Mouse (Mus musculus) left cerebral cortex, postnatal 36 days (tissue): Measurements from ENCODE around the gene Slc9a5. TPM values are rescaled to one million over a fixed set of nuclear protein-coding genes. Genes with fewer than 3 reads are reported as not detected.

Experiments used
- DNase-seq, 2 experiments: peaks; one replicate each; pipeline ENCODE4 v3.0.0; 2021 to 2022; ENCODE audit warnings: low spot score in 2 of 2, mixed read lengths in 1 of 2
- intact Hi-C: fragments of 180-260 bp; cut with DNase I; formaldehyde crosslinking; loops from one replicate; pipeline ENCODE4 v1.15.1; 2025
- total RNA-seq, 2 experiments: library from RNA; stranded (reverse); gene quantifications; 2 replicates each; pipeline ENCODE4 v1.2.3; 2021

Slc9a5 gene
- 10 to 100 TPM; 34.1 to 44.5 TPM for total RNA-seq

DNA sequence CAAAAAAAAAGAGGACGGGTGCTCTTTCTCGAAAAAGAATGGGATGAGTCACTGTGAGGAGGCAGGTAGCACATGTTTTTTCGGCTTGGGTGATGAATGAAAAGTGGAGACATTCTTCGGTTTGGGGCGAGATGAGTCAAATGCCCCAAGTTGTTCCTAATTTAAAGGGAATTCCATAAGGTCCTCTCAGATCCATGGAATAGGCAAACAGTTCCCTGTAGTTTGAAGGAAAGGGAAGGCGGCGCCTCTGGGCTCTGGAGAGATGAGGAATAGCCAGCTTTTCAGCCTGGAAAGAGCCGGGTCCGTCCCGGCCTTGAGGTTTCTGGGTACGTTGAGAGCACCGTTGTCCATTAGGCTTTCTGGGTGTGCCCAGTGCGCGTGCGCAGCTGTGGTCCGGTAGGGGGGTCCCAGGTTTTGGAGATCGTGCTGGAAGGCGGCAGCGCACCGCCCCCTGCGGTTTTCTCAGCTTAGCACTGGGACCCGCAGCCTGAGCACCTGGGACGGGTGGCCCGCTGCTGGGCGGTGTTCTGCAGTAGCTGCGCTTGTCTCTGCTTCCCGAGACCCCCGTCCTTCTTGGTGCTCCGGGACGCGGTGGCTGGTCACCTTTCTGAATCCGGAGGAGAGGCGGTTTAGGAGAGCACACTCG lies at the start of gene Slc9a5:
Gene Slc9a5 (plus strand): TSS at position 394 of the 646 bp plus-strand sequence.
- DNase-seq = peak; percentile 54 to 59
- intact Hi-C loops = no loop called here

- intact Hi-C loops = loop anchor here (5.0 kb wide), 1 partner anchor 658 kb away; the partner anchor contains the start of gene Ciao2b
- no peak for DNase-seq
Measured at GRCm38 (mm10) chr8:105299962-105300361, 48.7 kb upstream of the Slc9a5 start.

GRCm38 (mm10) chr8:105303396-105303795 lies 45.2 kb upstream of the Slc9a5 start:
- intact Hi-C loops = no loop called here
- DNase-seq = no peak

- intact Hi-C loops = no loop called here
- DNase-seq = no peak
Measured at GRCm38 (mm10) chr8:105303874-105304273, 44.8 kb upstream of the Slc9a5 start.

DNA sequence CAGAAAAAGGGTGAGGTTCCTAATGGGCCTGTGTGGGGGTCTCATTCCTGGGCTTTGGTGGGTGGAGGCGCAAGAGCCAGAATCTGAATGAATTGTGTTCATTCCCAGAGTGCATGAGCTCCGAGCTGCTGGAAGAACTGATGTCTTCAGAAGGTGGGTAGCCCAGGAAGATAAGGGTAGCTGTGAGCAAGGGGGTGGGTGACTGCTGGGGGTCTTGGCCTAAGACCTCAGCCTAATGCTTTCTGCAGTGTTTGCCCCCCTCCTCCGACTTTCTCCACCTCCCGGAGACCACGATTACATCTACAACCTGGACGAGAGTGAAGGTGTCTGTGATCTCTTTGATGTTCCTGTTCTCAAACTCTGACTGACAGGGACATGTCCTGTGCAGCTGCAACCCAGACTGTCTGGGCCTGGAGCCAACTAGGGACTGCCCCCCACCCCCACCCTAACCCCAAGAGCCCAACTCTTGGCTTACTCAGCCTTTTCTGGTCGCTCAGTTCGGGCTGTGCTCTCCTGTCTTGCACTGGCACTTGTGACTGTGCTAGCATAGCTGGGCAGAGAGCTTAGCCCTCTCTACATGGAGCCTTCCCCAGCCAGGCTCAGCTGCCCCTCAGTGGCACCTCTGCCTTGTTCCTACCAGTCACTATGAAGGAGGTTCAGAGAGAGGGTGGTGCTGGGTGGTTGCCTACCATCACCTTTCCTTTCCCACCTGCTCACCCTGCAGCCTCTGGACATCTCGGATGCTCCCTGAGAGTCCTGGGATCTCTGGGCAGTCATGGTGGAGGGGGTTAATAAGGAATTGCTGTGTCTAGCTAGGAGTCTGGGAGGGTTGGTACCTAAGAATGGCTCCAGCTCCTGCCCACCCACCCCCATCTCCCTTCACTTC lies 44.1 kb upstream of the Slc9a5 start:
- intact Hi-C loops = no loop called here
- no peak for DNase-seq

DNA sequence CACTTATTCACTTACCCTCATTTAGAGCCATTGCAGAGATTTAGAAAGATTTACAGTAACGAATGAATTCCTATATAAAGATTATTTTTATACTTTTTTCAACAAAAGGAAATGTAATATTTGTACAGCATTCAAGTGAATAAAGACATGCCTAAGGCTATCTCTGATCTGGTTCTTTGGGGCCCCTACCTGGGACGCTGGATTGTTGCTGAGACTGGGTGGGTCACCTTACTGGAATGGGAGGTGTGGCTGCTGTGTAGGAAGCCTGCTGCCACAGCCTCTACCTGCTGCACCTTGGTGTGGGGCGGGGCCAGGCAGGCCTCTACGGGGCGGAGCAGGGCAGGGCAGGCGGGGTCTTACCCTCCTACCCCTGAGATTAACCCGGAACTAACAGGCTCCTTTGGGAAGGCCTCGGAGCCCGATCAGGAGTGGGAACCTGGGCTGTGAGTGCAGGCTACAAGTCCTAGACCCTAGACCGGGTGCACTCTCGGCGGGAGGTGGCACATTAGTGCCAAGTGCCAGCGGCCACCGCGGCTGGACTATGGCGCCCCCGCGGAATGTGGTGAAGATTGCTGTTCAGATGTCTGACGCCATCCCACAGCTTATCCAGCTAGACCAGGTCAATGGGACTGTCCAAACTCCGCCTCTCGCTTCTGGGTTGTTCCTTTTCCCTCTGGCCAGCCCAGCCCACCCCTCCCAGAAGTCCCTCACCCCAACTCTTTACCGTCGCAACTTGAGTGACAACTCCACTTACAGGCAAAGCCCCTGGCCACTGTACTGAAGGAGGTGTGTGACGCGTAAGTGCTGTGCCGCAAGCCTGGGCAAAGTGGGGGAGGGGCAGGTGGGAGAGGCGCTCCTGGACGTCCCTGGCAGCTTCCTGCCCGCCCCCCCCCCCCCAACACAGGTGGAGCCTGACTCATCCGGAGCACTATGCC lies 43.2 kb upstream of the Slc9a5 start, which contains the start of gene Elmo3:
Gene Elmo3 (plus strand): TSS at position 391 of the 935 bp plus-strand sequence.
- intact Hi-C loops = no loop called here
- DNase-seq = peak; percentile 47 to 60

GRCm38 (mm10) chr8:105306146-105306691 lies 42.4 kb upstream of the Slc9a5 start:
- intact Hi-C loops = no loop called here
- no peak for DNase-seq

DNA sequence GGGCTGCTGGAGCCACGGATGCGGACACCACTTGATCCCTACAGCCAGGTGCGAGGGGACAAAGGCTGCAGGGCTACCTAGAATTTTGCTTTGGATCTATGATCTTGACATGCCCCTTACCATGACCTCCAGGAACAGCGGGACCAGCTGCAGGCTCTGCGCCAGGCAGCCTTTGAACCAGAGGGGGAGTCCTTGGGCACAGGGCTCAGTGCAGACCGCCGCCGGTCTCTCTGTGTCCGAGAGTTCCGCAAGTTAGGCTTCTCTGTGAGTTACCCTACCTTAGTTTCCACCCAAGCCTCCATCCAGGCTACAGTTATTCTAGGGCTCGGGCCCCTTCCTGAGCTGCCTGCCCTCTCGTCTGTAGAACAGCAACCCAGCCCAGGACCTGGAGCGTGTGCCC lies 41.0 kb upstream of the Slc9a5 start:
- no peak for DNase-seq
- intact Hi-C loops = no loop called here

DNA sequence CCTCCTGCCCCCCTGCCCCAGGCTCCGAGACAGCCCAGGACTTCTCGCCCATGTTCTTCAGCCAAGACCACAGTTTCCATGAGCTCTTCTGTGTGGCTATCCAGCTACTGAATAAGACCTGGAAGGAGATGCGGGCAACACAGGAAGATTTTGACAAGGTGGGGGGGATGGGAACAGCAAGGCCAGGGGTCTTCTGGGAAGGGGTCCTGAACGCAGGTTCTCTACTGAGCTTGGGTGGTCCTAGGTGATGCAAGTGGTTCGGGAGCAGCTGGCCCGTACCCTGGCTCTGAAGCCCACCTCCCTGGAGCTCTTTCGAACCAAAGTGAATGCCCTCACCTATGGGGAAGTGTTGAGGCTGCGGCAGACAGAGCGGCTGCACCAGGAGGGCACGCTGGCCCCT lies 40.2 kb upstream of the Slc9a5 start:
- intact Hi-C loops = no loop called here
- DNase-seq = no peak

- no peak for DNase-seq
Measured at GRCm38 (mm10) chr8:105309142-105309847, 39.3 kb upstream of the Slc9a5 start.

GRCm38 (mm10) chr8:105310118-105310517 lies 38.5 kb upstream of the Slc9a5 start:
- intact Hi-C loops = no loop called here
- no peak for DNase-seq

More at GRCm38 (mm10) chr8:105309142-105309847, 39.3 kb upstream of the Slc9a5 start:
- intact Hi-C loops = no loop called here

DNA sequence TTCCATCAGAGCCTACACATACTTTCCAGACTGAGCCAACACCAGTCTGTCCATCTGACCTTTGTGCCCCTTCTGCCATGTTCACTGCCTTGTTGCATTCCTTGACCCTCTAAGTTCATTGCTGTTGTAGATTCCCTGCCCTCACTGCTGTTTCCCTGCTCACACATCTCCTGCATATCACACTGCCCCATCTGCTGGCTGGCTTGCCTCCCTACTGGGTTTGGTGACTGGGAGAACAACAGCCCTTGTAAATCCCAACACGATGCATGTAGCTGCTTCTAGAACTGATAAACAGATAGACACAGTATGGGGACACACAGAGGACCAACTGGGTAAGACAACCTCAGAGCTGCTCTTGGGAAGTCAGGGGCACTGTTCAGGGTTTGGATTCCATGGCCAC lies 36.9 kb upstream of the Slc9a5 start:
- intact Hi-C loops = no loop called here
- no peak for DNase-seq

- intact Hi-C loops = no loop called here
- DNase-seq = no peak
Measured at GRCm38 (mm10) chr8:105312891-105313481, 35.7 kb upstream of the Slc9a5 start.

DNA sequence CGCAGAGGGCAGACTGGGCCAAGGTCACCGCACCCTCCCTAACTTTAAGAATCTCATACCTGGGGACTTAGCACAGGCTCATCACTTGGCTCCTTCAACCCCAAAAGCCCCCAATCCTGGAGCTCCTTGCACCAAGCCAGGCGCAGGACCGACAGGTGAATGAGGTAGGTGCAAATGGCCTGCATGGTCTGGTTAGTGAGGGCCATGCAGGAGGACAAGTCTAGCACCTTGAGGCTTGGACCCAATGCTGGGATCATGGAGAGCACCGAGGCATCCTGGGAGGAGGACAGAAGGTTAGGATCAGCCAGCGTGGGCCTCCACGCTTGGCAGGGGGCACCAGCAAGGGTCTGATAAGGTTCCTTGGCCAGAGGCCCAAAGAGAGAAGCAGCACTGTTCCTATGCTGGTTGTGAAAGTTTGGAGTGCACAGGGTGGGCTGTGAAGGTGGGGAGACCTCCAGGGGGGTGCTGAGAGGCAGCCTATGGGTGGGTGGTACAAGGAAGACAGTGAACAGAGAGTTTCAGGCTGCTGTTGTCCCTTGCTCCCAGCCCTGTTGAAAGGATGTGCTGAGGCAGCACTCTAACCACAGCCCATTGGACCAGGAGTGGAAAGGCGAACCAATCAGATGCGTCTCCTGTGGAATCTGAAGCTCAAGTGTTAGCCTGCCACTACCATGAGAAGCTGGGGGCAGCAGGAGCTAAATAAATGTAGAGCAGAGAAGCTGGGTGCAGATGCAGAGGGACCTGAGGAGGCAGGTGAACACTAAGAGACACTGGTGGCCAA lies 34.8 kb upstream of the Slc9a5 start:
- intact Hi-C loops = no loop called here
- no peak for DNase-seq

DNA sequence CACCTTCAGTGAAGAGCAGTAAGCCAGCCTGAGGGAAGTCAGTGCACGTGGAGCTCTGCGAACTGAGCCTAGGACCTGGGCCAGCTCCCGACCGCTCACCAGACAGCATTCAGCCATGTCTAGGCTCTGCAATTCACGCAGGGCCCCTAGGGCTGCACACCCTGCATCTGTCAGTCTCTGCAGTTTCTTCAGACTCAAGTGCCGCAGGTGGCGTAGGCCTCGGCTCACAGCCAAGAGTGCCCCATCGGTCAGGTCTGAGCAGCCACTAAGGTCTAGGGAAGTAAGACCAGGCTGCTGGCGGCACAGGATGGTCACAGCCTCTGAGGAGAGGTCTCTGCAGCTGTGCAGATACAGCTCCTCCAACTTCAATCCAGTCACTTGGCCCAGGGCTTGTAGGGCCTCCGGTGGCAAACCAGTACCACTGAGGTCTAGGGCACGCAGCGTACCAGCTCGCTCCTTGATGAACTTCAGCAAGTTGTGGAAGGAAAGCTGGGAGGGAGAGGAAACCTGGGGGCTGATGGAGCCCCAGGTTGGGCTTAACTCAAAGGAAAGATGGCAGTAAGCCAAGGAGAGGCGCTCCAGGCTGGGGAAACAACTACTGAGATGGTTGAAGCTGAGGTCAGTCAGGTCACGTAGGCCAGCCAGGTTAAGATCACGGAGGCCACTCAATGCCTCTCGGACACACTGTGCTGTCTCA lies 33.4 kb upstream of the Slc9a5 start:
- intact Hi-C loops = no loop called here
- DNase-seq = no peak

DNA sequence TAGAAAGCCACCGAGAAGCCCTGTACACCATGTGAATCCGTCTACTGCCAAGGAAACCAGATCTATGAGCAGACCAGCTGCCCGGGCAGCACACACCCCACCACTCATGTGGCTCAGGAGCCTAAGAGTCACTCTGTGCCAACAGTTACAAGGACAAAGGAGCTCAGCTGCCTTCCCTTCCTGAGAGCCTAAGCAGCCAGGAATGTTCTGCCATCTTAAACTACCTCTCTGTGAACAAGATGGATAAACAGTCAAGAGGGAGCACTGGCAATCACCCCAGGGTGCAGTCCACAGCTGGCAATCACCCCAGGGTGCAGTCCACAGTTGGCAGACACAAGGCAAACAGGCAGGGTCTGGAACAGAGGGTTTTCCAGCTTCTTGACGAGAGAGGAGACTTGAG lies 30.7 kb upstream of the Slc9a5 start:
- DNase-seq = no peak
- intact Hi-C loops = no loop called here

DNA sequence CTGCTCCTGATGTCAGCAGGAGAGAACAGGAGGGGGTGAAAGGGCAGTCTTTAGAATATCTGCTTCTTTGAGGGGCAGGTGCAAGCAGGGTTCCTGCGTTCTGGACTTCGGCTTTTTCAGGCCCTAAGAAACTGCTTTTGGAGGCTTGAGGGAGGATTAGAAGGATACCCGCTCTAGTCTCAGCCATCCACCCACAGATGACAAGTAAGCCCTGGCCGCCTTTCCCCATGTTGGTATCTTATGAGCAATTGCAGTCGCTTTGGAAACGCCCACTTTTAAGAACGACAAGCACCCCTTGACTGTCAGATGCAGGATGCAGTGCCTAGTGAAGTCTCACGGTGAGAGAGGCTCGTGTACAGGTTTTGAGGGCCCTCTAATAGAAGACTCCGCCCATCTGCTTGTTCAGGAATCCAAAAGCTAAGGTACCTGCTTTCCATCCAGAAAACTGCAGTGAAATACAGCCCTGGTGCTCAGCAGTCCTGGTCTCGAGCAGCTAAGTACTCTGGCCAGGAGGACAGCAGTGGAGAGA lies 29.9 kb upstream of the Slc9a5 start:
- intact Hi-C loops = no loop called here
- DNase-seq = no peak
